Mouse (Mus musculus): ENCODE measurements at regions not wholly inside any gene's neighbourhood (a gene's known extent, or its start where the extent isn't known, plus 50 kb on each side); places are given as distances from the start of the nearest gene placed in this dataset.
"Not testable (repeated sequence)": the region's sequence is repeated elsewhere in the genome, so short reads cannot be mapped to it uniquely, and the experiment has no call there.

DNA sequence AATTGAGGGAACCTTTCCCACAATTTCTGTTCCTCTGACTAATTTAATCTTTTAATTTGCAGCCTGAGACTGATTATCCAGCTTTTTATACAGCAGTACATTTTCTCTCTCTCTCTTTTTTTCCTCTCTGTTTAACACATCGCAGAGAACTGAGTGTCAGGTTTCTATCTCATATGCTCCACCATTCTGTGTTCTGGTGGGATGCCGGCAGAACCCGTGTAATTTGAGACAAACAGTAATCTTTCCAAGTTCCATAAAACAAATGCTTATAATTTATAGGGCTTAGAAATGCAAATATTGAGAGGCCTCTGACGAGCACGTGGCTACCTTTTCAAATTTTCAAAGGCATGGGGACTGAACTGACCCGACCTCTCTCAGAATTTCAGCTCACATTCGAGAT lies 59.1 kb downstream of the Zbtb18 start:
- no peak for DNase-seq

DNA sequence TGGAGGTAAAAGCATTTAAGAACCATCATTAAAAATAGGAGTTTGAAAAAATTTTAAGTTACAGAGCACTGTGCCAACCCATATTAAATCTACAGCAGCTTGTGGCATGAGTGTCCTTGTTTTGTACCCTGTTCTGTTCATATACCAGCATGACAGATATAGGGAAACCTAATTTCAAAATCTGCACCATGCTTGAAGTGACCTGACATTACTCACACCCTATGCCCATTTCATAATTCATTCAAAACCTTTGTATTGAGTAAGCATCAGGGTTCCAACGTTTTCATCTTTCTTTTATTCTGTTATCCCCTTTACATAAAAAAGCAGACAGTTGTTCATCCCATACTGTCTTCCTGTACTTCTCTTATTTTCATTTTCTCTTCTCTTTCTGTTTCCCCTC lies 61.8 kb downstream of the Zbtb18 start:
- DNase-seq, result no peak

DNA sequence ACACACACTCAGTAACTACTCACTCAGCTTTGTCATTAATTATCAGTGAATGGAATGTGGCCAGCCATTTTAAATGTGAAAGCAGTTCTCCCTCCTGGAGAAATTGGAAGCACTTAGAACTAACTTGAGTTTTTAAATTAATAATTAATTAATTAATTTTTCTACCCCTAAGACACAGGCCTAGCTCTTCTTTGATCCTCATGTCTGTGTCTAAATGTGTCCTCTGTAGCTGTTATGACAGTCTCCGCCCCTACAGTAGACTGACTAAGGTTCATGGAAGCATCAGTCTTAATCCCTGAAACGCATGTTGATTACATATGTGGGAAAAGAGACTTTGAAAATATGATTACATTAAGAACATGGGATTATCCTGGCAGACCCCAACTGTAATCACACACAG lies 62.6 kb downstream of the Zbtb18 start:
- DNase-seq, result no peak

DNA sequence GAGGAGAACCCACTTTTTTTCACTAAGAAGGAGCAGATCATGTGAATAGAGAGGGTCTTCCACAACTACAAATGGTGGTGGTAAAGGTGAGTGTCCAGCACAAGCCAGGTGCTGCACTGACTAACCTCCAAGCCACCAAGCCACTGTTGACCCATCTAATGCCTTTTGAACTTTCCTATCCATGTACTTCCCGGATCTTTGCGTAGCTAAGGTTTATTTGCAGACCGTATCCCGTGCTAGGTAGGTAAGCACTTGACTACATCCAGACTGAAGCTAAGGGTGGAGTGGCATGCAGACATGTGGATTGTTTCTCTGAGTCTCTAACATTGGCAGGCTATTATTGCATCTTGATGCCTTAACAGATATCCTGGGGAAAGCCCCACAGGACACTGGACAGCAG lies 65.2 kb downstream of the Zbtb18 start:
- not testable (repeated sequence) for DNase-seq

DNA sequence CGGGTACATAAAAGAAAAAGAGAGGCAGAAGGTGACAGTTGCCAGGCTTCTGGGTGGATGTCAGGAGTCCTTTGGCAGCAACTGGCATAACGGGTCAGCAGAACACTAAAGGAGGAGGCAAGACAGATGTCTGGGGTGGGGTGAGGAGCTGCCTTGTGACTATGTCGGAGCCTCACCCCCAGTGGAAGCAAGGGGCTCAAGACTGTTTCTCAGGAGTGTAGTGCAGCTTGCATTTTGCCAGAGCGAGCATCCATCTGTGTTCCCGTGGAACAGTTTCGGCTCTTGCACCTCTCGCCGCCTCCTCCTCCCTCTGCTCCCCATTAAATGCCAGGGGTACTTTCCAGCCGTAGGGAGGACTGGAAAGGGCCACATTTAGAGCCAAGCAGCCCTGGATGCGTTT lies 67.6 kb downstream of the Zbtb18 start:
- peak; percentile 29 for DNase-seq

DNA sequence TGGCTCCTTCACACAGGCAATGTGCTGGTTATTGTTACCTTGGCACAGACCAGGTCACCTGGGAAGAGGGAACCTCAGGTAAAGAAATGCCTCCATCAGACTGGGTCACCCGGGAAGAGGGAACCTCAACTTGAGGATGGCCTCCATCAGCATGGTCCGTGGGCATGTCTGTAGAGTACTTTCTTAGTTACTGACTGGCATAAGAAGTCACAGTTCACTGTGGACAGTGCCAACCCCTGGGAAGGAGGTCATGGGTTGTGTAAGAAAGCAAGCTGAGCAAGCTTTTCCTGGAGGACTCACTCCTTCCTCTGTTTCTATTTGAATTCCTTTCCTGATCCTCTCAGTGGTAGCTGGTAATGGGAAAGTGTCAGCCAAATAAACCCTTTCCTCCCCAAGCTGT lies 70.0 kb downstream of the Zbtb18 start:
- no peak for DNase-seq

DNA sequence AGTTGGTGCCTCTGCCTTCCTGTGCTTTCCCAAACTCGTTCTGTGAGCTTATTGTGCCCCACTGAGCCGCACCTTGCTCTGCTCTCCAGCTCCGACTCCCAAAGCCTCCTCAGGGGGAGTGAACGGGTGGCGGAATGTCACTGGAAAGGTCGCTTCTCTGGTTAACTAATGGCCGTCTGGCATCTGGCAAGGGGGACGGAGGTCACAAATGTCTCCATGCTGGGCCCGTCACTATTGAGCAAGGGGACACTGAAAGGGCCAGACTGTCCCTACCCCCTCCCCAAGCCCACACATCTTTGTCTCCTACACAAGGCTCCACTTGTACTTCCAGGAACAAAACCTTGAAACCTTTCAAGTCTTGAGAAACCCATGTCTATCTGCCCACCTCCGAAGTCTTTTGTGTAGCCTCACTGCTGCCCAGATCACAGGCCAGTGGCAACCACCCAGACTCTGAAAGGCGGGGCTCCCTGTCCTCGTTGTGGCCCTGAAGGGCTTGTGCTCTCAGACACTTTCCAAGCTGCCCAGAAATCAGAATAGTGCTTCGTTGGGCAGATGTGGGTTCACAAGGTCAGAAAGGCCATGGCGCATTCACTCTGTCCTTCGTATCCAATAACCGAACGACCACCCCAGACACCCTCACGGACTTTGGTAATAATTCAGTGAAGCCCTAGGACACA lies 75.9 kb downstream of the Zbtb18 start:
- no peak for DNase-seq

DNA sequence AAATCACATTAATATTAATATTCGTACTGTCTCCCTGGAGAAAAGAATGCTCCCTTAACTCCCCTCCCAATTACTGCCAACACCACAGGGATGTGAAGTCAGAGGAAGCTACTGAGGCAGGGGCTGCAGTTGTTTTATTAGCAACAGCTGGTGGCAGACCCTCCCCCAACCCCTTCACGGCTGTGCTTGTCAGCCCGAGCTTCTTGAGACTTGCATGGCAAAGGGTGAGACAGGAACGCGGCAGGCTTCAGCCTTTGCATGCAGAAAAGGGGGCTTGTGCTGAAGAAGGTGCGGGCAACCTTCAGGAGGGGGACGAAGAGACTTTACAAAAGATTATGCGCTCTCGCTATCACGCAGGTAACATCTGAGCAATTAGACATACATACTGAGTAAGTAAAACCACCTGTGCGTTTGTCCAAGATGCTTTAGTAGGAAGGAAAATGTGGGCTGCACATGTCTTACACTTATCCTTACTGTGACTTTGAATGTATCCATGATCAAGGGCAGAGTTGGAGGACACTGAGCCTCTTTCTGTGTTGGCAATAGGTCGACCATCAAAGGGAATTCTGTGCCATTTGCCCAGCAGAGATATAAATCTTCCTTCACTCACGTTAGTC lies 76.9 kb downstream of the Zbtb18 start:
- DNase-seq, result no peak

DNA sequence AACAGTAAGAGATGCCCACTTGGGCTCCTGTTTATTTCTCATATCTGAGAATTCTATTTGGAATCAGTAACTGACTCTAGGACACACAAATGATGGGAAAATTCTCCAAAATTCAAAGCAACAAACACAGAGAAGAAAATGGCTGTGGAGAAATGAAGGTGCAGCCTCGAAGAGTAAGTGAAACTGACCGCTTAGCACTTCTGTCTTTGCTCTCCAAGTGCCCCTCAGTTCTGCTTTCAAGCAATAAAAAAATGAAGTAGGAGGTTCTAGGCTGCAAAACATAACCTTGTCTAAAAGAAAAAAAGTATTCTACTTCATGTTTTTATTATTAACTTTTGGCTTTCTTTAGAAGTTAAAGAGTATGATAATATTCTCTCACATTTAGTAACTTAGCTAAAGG lies 79.0 kb downstream of the Zbtb18 start:
- DNase-seq, result no peak

DNA sequence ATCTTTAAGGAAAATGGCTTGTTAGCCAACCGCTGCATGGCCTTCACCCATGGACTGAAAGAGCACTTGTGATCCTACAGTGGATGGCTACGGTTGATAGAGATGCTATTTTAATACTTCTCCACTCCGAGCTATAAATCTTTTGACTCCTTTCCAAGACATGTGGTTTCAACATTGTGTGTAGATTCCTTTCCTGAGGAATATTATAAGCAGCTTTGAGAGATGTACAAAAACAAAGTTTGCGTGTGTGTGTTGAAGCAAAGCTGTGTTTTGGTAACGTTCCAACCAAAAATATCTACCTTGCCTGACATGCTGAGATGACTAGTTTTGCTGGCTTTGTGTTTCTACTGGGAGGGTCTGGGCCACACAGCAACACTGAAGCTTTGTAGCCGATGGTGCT lies 83.0 kb downstream of the Zbtb18 start:
- DNase-seq, result no peak

DNA sequence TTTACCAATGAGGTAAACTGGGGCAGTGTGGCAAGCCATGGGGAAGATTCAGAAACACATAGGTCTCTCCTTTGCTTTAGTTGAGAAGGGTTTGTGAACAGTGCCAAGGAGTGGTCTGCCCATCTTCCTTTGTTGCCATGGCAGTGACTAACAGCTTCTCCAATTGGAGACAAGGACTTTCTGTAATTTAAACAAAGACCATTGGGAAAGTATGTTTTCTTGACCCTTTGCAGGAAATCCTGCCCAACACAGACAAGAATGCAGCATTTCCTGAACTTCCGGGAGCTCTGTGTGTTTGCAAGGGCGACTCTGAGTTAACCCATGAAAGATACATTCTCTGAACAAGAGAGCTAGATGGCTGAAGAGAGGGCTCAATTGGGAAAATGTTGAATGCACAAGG lies 89.6 kb downstream of the Zbtb18 start:
- DNase-seq, result no peak

DNA sequence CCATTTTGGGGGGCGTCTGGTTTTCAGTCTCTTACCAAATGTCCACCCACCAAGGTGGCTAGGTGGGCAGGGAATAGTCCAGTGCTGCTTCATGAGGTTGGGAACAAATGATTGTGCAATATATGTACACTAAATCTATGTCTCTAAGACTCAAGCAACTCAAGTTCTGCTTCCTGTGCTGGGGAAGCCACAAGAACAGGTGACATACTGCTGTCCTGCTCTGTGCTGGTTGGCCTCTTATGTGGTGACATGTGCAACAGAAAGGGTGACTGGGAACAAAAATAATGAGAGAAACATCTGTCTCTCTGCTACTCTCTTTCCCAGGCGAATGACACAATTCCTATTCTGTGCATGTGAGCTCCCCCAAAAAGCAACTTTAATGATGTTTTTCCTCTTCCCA lies 90.5 kb downstream of the Zbtb18 start:
- no peak for DNase-seq

DNA sequence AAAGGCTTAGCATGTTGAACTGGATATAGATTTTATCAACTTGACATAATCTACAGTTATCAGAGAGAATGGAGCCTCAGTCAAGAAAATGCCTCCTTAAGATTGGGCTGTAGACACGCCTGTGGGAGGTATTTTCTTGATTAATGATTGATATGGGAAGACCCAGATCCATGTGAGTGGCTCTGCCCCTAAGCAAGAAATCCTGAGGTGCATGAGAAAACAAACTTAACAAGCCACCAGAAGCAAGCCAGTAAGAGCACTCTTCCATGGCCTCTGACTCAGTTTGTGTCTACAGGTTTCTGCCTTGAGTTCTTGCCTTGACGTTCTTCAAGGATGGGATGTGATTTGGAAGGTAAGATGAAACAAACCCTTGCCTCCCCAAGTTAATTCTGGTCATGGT lies 91.2 kb downstream of the Zbtb18 start:
- DNase-seq, result no peak

DNA sequence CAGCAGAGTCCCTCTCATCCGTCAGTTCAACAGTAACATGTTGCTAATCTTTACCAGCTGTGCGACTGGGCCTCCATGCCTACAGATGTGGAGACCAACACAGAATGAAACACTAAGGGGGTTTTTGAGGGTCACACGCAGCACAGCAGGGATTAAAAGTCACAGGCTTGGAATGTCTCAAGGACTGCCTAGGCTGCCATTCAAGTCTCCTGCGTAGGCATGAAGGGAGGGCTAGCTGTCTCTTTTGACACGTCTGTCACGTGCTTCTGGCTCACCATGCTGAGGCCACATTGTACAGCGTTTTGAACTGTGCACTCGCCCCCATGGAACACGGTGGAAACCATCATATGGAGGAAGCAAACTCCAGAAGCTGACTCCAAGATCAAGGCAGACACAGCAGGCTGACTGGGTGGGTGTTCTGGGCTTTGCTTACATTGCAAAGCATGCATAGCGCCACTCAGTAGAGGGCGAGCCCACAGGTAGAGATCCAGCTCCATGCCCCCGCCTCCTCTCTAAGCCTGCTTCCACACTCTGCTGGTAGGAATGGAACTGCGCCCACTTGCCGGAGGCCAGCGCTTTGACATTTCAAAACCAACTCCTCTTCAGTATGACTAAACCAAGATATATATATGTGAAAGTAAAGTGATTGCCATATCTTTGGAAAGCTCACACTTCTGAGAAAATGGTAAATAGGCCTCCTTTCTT lies 103.0 kb downstream of the Zbtb18 start:
- peak; percentile 81 for DNase-seq

DNA sequence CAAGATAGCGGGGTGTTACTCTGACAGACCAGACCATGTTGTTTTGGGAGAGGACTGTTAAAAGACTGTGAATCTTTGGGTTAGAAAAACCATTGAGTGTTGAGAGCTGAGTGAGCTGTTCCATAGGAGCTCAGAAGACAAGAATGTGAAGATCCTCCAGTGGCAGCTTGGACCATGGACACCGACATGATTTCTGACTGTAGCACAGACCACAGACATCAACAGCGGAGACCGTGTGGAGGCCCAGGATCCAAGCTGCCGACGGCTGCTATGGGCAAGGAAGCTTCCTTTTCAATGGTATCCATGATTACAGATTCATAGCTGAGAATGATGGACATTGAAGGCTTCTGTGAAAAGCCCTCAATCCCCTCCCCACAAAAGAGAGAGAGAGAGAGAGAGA lies 105.6 kb downstream of the Zbtb18 start:
- no peak for DNase-seq

DNA sequence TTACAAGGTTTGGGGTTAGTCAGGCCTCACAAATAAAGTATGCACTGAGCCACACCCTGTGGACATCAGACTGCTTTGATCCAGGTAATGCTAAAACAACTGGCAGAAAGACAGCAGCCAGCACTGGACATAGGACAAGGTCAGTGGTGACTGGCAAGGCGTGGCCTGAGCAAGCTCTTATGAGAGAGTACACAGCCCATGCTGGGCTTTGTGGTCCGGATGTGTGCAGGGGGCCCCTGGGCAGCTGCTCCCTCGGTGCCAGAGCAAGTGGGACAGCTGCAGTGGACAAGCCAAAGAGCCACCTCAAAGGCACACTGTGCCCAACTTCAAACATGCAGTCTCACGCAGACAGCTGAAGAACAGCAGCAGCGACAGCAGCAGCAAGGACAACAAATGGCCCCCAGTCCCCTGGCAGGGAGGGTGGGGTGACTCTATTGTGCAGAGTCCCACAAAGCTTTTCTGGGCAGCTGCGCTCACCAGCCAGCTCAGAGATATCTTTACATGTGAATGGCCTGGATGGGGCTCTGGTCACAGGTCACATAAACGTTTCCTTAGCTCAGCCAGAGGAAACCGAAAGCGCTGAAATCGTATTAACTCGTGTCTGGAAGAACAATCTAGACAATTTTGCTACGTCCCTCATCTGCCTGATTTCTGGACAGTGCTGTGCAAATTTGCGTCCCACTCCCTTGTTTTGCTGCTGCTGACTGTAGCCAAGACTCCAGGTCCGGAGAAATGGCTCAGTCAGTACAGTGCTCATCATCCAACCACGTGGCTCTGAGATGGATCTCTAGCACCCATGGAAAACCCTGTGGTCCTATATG lies 113.5 kb downstream of the Zbtb18 start:
- DNase-seq, result no peak

DNA sequence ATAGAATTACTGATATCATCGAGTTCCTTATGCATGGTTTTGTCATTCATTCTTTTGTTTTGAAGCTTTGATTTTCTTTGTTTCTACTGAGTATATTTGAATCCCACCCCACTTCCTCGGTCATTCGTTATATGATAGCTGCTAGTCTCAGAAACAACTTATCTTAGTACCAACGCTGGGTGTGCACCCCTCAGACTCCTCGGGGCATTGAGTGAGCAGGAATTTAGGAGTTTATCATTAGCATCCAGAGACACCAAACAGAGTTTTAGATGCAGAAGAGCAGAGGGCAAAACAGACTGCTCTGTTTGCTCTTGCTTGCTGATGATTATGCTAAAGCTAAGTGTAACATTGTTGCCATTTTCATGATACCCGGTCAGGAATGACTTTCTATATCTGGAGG lies 115.3 kb downstream of the Zbtb18 start:
- DNase-seq, result no peak

DNA sequence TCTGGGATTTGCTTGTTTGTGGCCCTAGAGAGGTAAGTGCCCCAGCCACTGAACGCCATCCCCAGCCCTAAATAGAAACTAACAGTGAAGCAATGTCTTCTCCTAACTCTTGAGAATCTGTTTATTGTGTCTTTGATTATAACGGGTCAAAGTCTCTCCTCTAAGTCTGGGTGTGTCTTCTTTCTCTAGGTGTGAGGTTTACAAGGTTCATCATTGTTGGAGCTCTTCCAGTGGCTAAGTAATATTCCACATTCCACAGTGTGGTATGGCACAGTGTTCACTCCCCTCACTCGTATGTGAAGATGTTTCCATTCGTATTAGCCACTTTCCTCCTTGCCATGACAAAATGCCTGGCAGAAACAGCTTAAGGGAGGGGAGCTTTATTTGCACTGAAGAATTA lies 115.7 kb downstream of the Zbtb18 start:
- DNase-seq, result no peak

DNA sequence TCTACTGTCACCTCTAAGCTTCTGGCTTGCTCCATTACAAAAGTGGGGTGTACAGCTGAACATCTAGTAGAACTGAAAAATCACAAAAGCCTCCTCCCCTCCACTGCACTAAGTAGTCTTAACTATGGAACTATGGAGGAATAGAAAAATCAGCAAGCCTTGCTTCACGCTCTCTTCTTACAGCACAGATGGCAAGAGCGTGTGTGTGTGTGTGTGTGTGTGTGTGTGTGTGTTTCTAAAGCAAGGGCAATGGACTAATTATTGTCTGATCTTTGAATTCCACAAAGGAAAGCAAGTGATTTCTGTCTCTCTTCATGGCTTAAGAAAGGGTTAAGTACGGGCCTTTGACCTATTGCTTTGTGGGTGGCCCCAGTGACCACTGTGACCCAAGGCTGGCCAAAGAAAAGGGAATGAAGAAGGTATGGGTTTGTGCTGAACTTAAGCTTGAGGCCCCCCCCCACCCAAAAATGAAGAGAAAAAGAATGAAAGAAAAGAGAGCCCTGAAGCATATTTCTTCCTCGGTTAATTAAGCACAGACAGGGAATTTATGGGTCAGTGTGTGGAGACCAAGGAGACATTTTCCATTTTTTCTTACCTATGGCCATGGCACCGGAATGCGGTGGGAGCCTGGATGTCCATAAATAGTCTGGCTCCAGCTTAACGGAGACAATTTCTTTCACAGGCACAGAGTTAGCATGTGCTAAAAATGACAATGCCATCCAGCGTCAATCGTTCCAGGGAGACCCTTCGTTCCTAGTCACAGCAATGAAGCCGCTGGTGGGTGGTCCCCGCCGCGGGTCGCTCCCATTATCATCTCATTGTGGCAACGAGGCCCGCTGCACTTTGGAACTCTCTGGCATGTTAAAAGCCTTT lies 119.8 kb downstream of the Zbtb18 start:
- DNase-seq, result no peak

DNA sequence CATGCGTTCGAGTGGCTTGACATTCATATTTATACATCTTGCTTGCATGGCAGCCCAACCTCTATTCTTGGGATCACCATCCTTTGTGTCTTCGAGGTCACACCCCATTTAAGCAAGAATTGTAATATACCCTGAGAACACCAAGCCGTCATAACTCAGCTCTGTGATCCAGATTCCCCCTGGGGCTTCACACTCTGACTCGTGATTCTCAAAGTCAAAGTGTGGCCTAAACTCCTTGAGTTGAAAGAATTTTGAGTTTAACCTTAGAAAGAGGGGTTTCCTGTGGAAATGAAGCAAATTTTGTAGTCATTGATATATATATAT lies 120.4 kb downstream of the Zbtb18 start:
- DNase-seq, result no peak

DNA sequence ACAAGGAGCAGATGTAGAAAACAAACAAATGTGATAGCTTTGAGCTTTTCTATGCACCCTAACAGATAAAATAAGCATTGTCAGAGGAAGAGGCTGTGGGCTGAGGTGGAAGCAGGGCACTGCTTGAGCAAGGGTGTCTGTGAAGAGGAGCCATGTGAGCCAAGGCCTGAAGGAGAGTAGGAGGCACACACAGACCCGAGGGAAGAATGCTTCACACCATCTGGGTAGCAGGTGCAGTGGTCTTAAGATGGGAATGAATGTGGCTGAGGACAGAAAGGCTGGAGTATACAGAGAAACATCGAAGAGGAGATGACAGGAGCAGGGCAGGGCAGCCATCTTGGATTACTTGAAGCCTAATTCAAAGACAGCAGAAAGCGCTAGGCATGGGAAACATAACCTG lies 123.5 kb downstream of the Zbtb18 start:
- no peak for DNase-seq

DNA sequence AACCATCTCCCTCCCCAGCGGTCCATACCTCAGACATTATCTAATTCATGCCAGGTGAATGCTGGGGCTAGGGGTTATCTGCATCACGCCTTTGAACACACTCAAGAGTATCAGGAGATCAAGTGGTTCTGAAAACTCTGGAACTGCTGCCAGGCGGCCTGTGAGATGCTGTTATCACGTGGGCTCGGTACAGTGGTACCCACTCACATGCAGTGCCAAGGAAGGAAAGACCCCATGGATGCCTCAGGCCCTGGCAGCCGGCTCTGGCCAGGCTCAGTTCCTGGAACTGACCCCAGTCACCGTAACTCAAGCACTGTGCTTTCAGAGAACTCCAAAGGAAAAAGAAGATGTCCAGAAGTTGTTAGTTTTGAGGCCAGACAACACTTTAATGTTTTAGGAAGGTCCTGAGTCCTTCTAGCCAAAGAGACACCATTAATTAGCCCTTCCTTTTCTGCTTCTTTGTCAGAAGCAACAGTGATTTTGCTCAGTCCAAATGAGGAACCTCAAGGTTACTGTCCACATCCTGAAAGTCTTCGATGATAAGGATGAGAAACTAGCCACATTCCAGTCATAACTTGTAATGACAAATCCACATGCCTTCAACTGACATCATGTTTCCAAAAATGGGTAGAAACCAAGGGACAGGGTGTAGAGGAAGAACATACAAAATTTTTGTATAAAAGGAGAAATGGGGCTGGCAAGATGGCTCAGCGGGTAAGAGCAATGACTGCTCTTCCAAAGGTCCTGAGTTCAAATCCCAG lies 126.1 kb downstream of the Zbtb18 start:
- no peak for DNase-seq
